Mouse (Mus musculus) cerebellum, adult 2 months (tissue): ENCODE measurements around the gene Tmem121b.

ENCODE experiments used
- CTCF ChIP-seq: fragments of 200-500 bp; IDR thresholded peaks from 2 replicates; pipeline ENCODE4 v1.5.1; 2011; ENCODE audit warnings: low read depth, mild to moderate bottlenecking, control low read depth, low read length, moderate library complexity, borderline replicate concordance; ENCODE audit not compliant: insufficient read depth
- POLR2A ChIP-seq: fragments of 200-500 bp; IDR thresholded peaks from 2 replicates; pipeline ENCODE4 v1.6.1; 2011; ENCODE audit warnings: low read length, control low read depth, borderline replicate concordance; ENCODE audit not compliant: insufficient read depth

DNA sequence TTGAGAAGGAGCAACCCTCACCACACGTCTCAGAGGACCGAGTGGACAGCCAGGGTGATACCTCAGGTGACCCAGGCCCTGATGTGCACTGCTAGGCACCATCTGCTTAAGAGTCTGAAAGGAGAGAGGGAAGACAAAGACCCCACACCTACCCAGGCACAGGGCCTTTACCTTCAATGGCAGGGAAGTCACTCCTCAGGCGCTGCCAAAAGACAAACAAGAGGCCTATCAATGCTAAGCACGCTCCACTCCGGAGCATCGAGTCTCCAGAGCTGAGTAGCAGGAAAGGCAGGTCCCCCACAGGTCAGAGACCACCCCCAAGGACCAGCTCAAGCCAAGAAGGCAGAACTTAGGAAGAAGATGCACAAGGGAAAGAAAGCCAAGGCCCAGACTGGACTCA, 23.3 kb upstream of the Tmem121b start:
- TF ChIP-seq CTCF (no peak), POLR2A (no peak)
